Mouse (Mus musculus) fat pad, adult 2 months (tissue): ENCODE measurements around the gene Ccdc194.

Experiments used
- DNase-seq: peaks from one replicate; pipeline ENCODE4 v3.0.0-alpha.2; 2011; ENCODE audit warnings: low read depth, low spot score; ENCODE audit errors: extremely low read depth

Ccdc194 gene

DNA sequence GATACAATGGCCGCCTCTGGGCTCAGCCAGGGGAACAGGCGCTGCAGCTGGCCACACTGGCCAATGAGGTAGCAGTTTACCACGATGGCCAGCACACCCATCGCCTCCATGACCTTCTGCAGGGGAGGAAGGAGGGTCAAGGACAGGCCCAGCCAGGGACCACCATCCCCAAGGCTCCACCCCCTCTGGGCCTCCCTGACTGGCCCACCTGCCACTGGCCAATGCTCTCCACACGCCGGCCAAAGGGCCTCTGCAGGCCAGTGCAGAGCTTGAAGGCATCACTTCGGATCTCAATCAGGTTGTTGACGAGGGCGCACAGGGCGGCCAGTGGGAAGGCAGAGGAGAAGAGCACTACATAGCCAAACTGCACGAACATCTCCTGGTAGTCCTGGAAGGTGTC lies 46.6 kb downstream of the Ccdc194 start:
- no peak for DNase-seq

DNA sequence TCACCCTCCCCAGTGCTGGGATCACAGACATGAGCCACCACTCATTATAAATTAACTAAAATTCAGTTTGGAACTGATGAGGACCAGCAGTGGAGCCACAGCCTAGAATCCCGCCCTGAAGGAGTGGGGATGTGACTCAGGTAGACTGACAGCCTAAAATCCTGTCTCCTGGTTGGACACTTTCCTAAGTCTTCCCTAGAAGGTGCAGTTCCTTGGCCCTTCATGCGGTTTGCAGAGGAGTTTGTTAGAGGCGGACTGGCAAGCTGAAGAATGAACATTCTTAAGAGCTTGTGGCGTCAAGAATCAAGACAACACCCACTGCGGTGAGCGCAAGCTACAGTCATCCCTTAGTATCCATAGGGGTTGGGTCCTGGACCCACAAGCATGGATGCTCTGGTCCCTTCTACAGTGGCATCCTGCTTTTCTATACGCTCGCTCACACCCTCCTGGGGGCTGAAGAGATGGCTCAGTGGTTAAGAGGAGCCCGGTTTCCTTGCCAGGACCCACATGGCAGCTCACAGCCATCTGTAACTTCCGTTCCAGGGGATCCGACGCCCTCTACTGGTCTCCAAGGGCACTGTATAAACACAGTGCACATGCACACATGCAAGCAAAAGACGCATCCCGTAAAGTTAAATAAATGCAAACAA lies 48.2 kb downstream of the Ccdc194 start:
- no peak for DNase-seq

DNA sequence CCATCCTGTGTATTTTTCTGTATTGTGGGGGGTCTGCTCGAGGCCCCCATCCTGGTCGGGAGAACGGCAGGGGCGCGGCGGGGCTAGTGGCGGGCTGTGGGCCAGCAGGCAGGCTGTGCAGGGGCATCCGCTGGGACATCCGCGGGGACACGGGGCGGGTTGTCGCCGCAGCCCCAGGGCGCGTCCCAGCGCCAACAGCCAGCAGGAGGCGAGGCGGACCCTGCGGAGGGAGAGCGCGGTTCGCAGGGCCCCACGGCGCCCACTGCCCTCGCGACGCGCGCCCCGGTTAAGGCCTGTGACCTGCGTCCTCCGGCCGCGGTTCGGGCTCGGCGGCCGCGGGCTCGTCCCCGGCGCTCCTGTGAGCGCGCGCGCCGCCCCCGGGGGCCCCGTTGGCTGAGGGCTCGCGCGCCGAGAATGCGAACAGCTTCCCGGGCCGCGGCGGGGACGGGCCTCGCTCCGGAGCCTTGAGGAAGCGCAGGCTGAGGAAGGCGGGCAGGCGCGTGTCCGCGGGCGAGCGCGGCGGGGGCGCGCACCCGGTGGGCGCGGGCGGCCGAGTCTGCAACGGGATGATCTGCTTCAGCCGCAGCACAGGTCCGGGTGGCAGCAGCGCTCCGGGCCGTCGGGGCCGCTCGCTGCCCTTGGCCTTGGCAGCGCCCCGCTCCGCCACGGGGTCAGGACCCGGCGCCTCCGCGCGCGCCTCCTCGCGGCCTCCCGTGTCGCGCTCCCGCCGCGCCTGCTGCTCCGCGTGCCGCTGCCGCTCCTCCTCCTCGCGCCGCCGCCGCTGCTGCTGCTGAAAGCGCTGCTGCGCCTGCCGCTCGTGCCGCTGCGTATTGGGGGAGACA lies 49.2 kb downstream of the Ccdc194 start:
- DNase-seq = no peak

DNA sequence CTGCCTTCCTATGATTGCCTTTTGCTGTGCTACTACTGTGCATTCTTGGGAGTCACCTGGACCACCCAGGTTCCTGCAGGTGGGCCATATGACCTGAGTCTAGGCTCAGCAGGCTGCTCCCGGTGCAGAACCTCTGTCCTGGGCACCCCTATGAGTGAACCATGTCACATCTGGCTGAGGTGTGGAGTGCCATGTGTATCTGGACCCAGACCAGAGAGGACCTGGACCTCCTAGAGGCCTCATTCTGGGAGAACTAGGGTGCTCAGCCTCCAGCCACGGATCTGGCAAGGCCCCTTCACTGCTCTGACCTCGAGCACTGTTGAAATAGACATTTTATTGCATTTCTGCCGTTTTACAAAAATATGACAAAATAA lies 49.8 kb downstream of the Ccdc194 start:
- DNase-seq = no peak

DNA sequence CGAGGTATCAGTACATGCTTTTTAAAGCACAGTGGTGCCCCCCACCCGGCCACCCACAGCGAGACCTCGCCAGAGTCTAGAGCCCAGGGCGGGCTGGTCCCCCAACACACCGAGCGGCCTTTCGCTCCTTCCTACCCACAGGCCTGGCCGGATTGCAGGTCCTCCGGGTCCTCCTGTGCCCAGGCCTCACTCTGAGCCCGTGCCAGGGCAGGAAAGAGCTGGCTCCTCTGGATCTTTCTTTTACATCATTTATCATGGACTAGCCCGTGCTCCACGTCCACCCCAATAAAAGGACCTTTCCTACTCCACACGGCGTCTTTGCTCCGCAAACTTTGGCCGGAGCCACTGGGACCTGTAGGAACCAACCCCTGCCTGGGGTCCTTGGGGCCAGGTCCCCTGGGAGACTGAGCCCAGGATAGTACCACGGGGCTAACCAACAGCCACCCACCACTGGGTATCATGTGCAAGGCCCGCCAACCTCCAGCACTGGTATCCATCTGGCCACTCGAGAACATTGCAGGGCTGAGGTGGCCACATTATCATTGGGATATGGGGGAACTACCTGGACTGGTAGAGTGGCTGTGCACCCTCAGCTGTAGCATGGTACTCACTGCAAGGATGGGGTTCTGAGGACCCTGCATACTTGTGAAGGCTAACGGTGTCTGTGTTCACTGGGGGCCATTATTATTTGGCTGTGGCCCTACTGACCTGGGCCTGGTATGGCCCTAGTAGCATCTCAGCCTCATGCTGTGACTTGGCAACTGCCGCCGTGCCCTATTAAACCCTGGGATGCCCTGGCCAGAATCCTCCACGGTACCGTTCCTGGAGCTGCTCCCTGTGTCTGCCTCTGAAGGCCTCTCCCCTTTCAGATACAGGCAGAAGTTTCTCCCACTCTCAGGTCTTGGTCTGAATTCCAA lies 50.5 kb downstream of the Ccdc194 start:
- no peak for DNase-seq

DNA sequence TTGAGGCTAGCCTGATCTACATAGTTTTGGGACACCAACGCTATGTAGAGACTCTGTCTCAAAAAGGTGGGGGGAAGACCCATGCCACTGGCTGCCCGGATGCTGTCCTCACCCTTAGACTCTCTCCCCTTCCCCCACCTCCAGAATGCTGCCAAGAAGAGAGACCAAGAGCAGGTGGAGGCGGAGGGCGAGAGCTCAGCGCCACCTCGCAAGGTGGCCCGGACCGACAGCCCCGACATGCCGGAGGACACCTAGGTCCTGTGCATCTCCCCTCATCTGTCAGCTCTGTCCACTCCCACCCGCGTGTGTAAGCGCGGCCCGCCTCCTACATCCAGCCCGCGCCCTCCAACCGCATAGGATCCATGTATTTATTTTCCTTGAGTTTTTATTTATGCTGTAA lies 51.2 kb downstream of the Ccdc194 start:
- no peak for DNase-seq

DNA sequence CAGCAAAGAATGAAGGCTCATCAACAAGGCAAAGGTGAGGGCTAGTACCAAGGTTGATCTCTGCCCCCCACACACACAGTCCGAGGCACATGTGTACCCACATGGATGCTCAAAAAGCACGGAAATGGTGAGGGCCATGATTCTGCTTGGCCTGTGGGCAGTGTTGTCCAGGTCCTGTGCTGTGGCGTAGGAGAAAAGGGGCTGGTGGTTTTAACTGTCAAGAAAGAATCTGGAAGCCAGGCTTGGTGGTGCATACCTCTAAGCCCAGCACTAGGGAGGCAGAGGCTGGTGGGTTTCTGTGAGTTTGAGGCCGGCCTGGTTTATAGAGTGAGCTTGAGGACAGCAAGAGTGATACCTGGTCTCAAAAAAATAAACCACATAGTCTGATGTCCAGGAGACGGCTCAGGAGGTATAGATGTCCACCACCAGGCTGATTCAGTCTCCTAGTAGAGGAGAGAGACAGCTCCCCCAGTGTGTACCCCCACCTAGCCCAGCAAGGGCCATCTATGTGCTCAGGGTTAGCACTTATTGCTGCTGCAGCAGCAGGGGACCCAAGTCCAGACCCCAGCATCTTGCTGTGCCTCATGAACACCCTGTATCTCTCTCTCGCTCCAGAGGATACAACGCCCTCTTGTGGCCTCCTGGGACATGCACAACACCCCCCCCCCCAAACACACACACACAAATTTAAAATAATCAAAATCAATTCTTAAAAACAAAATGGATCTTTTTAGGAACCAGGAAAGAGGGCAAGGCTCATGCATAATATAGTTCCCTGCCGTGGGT lies 52.7 kb downstream of the Ccdc194 start:
- DNase-seq = no peak

DNA sequence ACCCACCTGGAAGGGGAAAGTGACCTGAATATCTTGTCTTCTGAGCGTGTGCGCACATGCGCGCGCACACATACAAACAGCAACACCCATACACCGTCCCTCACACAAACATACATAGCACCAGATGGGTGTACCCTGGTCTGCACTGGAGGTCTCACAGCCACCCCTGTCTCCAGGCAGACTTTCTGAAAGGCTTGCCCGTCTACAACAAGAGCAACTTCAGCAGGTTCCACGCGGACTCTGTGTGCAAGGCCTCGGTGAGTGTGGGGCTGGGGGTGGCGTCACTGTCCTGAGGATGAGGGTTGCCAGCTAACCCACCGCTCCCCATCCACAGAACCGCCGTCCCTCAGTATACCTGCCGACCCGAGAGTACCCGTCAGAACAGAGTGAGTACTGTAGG lies 53.6 kb downstream of the Ccdc194 start:
- no peak for DNase-seq

DNA sequence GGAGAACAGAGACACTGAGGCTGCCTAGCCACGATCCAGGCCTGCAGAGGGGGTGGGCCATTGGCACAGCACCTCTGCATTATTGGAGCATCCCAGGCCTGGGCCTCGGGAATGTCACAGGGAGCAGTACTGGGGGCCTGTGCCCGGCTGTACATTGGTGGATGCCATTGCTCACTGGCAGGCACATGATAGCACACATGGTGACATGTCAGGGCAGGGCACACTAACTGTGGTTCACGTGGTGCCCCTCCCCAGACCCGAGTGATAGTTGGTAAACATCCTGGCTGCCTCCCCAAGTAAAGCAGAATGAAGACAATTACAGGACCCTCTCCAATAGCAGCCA lies 54.6 kb downstream of the Ccdc194 start:
- DNase-seq = no peak

DNA sequence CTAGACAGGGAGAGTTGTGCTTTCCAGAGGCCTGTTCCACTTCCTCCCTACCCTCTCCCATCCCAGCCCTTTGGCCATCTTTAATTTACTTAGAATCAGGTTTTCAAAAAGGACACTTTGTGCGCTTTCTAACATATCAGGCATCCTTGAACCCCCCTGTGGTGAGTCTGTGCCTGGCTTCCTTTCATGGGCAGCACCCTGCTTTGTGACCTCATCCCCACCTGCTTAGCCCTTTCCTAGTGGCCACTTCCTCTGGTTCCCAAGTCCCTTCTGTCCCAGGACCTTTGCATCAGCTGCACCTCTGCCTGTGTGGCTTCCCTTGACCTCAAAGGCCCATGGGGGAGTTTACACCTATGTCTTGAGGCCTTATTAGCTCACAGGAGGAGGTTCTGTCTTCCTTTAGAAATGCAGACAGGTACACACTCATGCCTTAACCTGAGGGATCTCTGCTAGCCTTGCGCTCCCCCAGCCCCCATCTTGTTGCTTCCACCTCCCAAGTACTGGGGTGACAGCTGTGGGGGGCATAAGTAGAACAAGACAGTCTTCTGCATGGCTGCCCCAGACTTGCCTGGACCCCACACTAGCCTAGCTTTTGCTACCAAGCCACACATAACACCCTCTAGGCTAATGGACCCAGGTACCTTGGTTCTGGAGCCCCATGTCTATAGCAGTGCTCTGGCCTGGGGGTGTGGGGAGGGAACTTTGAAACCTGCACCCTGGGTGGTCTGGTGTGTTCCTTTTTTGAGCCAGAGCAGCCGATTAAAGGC lies 55.2 kb downstream of the Ccdc194 start:
- DNase-seq = no peak
